Mouse (Mus musculus) kidney, adult 11 months (tissue): Measurements from ENCODE around the gene Ankrd23.
"Not testable (repeated sequence)": the region's sequence is repeated elsewhere in the genome, so short reads cannot be mapped to it uniquely, and the experiment has no call there.

Experiments
- DNase-seq: peaks from one replicate; pipeline ENCODE4 v3.0.0; 2022

Gene Ankrd23

DNA sequence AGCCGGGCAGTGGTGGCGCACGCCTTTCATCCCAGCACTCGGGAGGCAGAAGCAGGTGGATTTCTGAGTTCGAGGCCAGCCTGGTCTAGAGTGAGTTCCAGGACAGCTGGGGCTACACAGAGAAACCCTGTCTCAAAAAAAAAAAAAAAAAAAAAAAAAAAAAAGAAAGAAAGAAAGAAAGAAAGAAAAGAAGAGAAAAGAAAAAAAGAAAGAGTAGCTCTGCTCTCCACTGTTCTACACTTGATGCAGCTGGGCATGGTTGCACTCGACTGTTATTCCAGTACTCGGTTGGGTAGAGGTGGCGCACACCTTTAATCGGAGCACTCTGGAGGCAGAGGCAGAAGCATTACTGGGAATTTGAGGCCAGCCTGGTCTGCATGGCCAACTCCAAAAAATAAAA lies at the start of gene Ankrd23:
TSS of gene Ankrd23 (minus strand) at position 101 of the 400 bp plus-strand sequence.
- DNase-seq: not testable (repeated sequence)

DNA sequence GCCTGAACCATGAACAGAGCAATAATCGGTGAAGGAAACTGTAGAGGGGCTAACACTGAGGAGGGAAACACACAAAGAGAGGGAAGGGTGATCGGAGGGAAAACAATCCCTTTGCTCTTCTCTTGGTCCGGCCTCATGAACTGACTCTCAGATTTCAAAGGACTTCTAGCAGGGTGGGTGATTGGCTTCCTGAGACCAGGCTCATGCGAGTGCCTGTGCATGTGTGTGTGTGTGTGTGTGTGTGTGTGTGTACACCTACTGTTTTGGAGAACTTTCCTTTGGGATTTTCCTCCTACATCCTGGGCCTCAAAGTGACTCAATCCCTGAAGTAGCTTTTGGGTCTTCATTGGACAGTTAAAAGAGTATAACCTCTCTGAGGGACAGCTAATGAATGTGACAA lies 49.6 kb upstream of the Ankrd23 start:
- DNase-seq: no peak

DNA sequence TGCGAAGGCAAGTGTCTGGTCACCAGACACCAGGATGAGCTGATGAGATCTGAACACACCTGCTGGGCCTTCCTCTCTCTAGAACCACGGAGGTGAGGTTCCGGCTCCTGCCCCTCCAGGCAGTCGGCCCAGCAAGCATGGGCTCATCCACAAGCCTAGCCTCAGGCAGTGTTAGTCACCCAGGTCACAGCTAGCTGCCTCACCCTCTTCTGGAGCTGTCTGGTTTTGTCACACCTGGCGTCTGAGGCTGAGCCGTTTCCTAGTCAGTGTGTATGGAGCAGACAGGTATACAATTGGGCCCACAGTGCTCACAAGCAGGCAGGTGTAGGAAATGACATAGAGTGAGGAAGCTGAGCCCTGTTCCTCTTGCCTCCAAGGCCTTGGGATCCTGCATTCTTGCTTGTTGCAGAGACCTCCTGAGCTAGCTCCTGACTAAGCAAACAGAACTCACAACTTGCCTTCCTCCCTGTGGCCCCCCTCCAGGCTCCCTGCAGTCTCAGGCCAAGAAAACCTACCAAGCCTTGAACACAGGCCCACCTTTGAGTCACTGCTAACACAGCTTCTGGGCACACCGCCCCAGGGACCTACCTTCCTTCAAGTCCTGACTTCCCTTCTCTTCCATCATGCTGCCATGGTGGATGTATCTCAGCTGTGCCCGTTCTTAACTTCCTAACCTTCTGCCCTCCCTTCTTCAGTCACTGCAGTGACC lies 46.9 kb upstream of the Ankrd23 start:
- no peak for DNase-seq

DNA sequence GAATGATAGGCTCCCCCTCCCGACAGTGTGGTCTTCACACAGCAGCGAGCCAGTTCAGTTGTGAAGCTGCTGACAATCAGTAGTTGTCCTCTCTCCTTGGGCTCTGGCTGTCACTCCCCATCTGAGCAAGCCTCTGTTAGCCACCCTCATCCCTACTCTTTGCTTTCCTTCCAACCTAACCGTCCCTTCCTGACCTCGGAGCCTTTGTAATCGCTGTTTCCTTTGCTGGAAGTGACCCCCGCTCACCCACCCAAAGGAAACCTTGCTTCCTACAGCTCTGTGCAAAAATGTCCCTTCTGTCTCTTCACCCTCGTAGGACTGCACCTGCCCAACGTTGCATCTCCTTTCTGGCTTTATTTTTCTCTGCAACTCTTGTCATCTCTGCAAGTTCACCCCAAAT lies 45.5 kb upstream of the Ankrd23 start:
- no peak for DNase-seq

DNA sequence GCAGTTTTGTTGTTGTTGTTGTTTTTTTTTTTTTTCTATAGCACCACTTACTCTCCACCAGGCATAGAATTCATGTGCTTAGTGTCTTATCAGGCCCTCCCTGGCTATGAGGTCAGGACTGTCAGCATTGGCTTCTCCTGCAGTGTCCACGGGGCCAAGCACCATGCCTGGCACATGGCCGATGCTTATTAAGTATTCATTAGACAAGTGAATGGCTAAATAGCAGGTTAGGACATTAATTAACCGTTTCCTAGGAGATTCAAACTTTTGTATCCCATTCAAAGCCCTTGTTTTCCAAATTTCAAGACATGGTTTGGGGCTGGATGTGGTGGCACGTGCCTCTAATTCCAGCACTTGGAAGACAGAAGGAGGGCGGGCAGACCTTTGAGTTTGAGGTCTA lies 44.6 kb upstream of the Ankrd23 start:
- DNase-seq: no peak

DNA sequence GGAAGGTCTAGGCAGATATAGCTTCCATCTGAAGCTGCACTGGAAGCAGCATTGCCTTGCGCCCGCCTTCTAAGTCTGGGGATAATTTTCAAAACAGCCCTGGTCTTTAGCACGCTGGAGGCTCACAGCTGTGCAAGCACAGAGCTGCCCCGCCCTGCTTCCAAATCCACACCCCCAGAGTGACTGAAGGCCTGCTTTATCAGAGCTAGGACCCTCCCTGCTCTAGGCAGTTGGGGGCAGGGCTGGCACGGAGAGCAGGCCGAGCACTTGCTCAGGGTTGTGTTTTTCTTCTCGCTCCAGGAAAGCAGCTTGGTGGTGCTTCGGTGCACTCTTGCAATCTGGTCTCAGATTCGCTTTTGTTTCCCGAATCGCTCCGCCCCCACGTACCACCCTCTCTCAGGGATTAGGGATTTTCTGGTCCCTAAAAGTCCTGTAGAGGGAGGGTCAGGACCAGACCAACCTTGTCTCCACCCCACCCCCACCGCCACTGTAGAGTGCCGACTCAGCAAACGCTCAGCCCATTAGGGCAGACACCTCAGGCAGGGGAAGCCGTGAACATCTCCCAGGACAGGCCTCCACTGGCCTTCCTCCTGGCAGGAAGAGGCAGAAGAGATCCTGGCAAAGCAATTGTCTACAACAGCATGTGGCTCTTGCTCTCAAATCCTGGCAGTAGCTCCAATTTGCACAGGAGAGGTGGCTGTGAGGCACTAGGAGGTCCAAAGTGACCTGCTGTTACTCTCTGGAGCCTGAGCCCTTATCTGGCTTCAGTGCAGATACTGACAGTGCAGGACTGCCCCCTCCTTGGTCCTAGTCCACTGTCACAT lies 43.9 kb upstream of the Ankrd23 start:
- no peak for DNase-seq

DNA sequence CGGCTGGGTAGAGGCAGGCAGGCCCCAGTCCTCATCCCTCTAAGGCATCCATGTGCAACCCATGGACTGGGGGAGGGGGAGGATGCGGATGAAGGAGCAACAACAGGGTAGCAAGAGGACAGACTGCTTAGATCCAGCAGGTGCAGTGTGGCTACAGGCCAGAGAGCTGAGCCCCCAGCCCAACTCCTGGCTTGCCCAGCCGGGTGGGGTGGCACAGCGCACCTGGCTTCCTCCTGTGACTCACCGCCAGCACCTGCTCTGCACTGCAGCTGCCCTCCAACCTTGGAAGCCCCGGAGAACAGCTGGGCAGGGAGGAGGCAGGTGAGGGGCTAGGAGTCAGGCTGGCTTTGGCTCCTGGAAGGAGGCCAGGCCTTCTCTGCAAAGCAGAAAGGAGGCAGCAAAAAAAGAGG lies 43.3 kb upstream of the Ankrd23 start:
- DNase-seq: no peak

DNA sequence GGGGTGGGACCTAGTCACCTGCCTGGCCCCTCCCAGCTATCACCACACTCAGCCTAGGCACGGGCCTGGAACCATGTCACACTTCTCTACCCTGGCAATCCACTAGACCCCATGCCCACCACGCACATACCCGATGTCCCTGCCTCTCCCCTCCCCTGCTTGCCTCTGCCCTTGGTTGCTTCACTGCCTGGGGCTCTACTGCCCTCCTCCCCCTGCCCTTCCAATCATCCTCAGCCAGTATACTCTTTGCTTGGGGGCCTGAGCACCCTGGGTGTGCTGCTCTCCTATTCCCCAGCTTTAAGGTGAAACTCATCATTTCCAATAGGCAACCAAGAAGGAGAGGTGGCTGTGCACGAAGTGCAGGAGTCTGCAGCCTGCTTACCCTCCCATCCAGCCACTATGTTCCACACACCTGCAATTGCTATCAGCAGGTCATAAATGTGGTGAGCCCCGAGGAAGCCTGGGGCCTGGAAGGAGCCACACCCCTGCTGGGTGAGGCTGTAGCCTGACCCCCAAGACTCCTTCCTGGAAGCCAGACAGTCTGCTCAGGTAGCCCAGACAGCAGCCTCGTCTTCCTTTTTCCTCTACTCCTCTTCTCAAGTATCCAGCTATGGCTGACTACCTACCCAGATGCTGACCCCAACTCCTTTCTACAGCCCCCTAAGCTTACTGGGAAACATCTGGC lies 40.5 kb upstream of the Ankrd23 start:
- DNase-seq: no peak

DNA sequence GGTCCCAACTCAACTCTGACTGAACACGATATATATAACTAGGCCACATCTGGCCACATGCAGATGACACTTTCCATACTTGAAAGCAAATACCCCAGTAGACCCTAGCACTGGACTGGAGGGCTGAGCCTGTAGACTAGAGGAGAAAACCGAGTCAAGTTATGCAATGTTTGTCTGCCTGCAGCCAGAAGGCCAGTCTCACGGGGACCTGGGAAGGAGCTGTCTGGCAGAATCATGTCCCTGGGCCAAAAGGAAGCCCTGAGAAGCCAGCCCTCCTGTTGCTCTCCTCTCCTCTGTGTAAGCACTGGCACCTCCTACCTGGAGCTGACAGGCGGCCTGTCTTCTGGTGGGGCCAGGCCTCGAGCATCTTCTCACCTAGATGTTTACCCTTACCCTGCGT lies 38.7 kb upstream of the Ankrd23 start:
- DNase-seq: no peak

DNA sequence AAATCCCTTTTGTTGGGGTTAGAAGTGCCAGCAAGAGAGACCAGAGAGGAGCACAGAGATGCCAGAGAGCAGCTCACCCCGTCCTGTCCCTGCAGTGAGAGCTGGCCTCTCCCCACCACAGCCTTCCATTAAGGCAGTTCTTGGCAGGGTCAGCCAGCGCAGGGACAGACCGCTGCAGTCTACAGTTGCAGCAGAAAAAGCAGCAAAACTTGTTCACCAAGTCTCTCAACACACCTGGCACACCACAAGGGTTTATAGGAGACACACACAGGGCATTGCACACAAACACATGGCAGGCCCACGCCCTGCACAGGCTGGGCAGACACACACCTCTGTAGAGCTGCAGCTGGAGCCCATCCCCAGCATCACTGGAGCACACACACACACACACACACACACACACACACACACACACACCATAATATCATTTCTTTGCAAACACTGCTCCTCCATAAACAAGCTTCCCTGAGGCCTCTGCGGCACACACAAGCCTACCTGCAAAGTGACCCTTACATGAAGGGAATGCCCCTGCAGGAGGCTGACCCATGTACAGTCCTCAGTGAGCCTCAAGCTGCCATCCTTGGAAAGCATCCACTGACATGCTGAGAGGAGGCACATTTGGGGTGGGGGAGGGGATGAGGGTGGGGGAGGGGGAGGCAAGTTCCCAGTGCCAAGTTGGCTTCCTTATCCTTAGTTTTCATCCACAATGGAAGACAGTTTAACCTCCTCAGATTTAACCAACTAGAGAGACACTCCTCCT lies 37.7 kb upstream of the Ankrd23 start:
- no peak for DNase-seq

DNA sequence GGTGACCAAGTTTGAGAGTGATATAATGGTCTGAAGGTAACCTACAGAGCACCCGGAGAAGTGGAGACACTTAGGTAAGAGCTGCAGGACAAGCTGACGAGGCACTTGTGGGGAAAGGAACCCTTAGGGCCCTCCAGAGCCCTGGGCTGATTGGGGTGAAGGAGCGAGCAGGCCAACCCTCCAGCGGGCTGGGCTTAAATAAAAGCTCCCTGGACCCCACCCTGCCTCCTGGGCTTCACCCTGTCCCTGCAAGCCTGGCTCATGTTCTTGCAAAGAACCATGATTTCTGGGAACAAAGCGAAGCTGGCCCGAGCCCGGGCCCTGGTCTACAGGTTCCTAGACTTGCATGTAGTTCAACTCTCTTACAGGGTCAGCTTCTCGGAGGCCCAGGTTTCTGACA lies 36.8 kb upstream of the Ankrd23 start:
- no peak for DNase-seq

DNA sequence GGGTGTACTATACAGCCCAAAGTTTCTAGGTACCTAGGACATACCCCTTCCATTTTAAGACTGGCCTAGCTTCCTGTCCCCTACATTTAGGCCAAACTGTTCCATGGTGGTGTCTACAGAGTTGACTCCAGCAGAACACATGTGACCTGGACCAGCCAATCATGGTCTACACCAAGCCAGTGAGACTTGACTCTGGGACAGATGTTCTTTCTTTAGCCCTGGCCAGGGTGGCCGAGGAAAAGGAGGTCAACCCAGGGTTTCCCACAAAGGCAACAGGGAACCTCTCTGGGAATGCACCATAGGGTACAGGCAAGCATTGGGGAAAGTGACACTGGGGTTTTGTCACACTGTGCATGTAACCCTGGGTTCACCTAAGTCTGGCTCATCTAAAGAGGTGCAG lies 36.0 kb upstream of the Ankrd23 start:
- DNase-seq: no peak

DNA sequence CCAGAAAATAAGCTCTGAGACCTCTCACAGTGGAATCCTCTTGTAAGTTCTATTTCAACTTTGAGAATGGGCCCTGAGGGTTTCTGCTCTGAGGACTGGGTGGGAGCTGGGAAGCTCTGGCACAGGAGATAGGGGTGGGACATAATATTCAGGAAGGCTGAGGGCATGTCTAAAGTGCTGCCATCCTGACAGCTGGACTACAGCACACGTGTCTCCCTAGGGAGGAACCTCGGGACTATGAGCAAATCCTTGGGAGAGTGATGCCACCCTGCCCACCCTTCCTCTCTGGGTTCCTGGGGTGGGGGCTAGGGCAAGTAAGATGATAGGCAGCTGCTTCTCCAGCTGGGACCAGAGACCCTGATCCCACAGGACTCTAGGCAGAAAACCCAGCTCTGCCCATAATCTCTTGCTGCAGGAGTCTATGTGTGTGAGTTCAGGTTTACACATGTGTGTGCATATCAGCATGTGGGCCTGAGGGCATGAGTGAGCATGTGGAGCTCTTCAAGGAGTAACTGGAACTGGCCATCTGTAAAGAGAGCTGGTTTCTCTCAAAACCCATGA lies 35.5 kb upstream of the Ankrd23 start:
- DNase-seq: no peak

DNA sequence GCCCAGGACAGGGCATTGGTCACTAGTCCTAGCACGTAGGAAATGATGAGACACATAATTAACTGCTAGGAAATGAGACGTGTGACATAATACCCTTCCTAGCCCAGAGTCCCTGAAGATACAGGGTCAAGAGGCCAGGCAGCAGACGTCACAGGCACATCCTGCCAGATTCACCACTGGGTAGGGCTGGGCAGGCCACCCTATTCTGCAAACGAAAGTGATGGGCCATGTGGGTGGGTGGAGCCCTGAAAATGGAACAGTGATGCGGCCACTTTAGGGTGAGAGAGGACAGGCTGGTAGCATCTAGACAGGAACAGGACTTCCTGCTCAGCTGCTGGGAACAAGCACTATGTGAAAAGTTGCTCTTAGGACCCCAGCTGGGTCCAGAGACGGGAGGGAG lies 34.9 kb upstream of the Ankrd23 start:
- DNase-seq: peak; percentile 83

DNA sequence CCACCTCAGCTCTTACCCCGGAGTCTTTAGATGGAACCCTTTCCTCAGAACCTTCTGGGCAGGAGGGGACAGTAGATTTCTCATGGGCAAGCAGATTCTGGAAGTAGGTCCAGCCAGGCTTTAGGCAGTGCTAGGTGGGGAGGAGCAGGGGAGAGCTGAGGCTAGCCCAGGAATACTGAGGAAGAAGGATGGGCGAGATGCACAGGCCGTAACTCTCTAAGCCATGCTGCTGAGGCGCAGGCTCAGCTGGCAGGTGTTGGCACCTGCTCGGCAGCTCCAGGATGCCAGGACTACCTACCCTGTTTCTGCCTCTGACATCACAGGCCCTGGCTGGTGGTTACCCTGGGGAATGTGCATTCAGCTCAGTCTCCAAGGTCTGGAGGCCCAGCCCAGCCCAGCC lies 33.6 kb upstream of the Ankrd23 start:
- no peak for DNase-seq

DNA sequence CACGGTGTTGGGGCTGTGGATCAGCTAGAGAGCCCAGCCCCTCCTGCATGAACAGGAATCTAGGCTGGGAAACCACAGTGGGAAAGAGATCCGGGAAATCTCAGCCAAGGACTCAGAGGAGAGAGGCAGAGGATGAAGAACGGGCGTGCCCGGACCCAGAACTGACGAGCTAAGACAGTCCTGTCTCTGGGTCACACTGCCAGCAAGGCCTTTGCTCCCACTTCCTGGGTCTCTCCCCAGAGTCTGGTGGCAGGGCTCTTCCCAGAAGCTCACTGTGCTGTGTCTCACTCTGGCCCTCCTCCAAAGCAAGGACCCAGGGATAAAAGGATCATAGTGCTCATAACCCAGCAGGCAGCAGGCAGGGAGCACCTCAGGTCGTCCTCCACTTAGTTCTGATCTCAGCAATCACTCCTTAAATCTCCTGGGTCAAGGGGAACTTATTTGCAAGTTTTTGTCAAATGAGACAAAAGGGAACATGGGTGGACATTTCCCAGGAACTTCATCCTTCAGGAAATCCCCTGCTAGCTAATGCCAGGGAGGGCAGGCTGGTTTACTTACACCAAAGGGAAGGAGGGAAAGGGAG lies 33.1 kb upstream of the Ankrd23 start:
- no peak for DNase-seq

DNA sequence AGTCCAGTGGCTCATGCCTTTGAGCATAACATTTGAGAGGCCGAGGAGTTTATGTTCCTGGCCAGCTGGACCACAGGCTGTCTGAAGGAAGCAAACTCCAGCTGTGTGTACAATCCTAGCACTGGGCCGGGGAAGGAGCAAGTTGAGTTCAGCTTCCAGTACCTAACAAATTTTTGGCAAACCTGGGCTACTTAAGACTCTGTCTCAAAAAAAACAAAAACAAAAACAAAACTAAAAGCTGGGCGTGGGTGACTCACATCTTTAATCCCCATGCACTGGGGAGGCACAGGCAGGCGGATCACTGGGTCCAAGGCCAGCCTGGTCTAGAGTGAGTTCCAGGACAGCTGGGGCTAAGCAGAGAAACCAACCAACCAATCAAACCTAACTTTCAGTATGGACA lies 32.1 kb upstream of the Ankrd23 start:
- no peak for DNase-seq

DNA sequence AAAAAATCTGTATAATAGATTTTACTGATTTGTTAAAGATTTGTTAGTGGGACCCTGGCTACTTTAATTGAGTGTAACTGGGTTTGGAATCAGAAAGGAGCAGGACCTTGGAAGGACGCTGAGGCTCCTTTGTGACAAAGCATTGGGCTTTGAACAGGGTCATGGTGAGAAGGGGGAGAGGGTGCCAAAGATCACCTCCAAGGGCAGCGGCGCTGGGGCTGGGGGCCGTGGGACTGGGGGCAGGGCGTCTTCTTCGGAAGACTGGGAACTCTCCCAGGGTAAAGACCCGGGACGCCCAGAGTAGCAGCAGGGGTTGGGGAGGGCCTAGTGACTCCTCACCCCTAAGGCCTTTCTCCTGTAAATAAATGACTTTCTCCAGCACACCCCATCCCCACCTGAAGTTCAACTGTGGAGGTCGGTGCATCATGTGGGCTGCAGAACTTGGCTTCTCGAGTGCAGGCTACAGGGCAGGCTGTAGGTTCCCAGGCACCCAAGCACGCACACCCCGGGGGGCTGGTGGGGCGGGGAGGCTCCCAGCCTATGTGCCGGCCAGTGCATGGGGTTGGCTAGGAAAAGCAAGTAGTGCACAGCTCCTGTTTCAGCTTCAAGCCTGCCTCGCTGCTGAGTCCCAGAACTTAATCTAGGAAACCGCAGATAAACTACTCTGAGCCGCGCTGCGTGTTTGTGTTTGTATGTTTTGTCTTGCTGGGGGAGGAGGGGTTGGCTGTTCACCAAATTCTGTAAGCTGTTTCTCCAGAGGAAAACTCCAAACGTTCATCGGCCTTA lies 31.3 kb upstream of the Ankrd23 start:
- DNase-seq: no peak

DNA sequence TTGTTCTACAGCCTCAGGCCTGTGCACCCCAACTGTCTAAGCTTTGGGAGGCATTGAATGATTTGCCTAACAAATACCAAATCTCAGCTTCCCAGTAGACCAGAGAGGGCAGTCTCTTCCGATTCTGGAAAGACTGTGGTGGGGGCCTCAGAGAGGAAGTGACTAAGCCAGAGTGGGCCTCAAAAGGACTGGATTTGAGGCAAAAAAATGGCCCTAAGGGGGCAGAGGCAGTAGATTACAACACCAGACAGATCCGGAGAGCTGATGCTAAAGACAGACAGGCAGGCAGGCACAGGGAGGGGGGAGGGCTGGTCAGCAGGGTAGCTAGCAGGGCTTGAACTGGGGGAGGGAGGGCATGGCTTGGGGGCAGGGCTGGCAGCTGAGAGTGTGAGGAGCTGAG lies 29.7 kb upstream of the Ankrd23 start:
- no peak for DNase-seq

DNA sequence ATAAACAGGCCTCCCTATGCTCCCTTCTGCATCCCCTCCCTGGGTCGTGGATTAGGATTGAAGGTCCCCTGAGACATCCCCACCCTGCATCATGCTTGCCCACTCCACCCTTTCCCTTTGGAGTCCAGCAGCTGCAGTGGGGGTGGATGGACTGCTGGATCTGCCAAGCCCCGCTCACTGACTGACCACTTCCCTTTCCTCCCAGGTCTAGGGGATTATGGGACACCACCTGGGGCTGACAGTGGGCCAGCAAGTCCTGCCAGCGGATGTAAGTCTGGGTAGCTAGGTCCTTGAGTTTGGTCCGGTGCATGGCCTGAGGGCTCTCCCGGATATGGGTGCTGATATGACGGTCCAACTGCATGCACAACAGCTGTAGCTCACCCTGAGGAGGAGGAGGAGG lies 27.4 kb upstream of the Ankrd23 start:
- peak; percentile 54 for DNase-seq

DNA sequence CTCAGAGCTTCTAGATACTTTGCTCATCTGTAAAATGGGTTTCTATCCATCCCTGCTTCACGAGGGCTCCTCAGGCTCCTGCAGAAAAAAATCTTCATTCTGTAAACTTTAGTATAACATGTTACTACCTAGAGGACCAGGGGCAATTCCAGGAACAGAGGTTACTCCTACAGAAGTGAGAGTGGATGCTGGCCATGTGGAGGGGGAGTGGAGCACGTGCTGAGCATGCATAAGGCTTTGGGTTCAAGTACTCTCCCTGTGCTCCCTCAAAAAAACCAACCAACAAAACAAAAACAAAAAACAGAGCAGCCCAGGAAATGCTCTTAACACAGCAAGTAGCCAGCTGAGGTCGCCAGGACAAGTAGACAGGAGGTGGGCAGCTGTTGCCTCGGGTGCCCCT lies 26.9 kb upstream of the Ankrd23 start:
- DNase-seq: no peak

DNA sequence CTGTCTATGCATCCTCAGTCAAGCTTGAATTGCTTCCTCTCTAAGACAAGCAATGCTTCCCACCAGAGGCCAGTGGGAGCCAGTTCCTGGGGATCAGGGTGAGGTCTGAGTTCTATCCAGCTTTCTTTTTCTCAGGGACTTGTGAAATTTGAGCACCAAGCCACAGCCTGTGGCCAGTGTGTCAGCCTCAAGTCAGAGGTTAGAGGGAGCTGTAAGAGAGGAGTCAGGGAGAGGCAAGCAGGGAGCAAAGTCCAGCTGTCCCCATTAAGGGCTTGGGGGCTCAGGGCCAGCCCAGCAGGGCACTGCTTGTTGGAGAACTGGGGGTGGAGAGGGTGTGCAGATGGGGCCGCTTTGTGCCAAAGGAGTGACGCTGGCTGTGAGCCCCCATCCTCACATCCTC lies 26.5 kb upstream of the Ankrd23 start:
- DNase-seq: no peak
